Mouse (Mus musculus): ENCODE results near the gene Slc23a3.

Gene Slc23a3

GRCm38 (mm10) chr1:75133421-75134207, at the start of gene Slc23a3:
Slc23a3 (minus strand) TSS chr1:75133890.
- DNase-seq: peak; percentile 61

- DNase-seq: no peak
Observed at GRCm38 (mm10) chr1:75182160-75182559, 48.5 kb upstream of the Slc23a3 start.

- DNase-seq: no peak
Observed at GRCm38 (mm10) chr1:75181377-75181870, 47.7 kb upstream of the Slc23a3 start.

DNA sequence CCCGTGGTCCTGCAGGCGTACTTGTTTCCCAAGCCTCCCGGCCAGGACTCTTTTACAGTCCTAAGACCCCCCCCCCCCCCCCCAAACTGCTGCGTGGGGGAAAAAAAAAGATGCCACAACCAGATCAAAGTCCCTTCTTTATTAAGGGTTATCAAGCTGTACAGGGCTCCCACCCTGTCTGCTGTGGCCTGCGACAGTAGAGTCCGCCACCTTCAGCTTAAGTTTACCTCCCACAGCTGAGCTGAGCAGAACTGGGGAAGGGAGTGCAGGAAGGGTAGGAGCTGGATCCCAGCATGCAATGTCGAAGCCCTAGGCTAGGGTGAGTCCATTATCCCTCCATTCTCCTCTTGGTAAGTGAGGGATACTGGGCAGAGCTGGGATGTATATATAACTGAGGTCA, 47.1 kb upstream of the Slc23a3 start:
- DNase-seq: no peak

DNA sequence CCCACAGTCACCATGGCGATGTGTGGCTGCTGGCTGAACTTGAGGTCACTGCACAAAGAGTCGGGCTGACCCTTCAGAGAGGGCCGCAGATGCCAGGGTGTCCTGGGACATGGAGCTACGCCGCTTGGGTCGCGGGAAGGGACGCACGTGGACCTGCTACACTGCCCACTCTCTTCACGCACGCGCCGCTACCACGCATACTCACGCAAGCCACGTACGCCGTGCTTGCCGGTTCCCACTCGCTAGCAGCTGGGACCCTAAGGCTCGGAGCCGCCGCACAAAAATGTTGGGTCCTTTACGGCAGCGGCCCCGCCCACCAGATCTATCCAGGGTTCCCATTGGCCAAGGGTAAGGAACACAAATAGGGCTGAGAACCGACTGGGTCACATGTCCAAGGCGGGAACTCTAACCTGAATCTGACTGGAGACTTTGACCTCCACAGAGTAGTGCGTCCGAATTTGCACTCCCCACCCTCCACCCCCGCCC, 46.5 kb upstream of the Slc23a3 start, which contains the start of gene Abcb6:
Abcb6 (minus strand) TSS at position 288 of the 486 bp plus-strand sequence.
- peak; percentile 94 for DNase-seq

DNA sequence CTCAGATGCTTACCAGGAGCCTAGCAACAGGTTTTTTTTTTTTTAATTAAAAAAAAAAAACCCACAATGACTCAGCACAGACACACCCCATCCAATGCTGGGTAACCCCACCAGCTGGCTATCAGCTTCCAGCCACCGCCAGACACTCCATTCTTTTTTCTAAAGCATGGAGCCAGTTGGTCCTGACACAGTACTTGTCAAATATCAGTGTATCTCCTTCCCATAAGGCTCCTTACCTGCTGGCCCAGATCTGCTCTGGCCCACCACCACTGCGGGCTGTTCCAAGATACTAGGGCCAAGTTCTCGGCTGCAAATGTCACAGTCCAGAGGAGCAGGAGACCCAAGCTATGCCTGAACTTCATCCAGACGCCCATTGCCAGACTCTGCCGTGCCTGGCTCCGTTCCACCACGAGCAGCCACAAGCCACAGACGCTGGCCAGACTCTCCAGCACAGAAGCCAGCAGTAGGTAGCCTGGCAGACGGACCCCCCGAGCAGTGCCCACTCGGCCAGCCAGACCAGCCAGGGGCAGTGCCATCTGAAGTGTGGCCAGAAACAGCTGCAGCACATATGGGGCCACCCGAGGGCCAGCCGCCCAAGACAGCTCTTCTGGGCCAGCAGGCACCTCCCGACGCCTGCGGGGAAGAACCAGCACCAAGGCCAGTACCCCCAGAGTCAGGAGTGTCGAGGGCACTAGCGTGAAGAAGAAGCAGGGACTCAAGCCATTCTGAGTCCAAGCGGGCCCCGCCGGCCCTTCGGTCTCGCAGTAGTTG, 45.8 kb upstream of the Slc23a3 start:
- DNase-seq: peak; percentile 52

GRCm38 (mm10) chr1:75168472-75169464, 35.1 kb upstream of the Slc23a3 start, which contains the start of gene Zfand2b:
Zfand2b (plus strand) TSS chr1:75168646.
- DNase-seq: peak; percentile 98

DNA sequence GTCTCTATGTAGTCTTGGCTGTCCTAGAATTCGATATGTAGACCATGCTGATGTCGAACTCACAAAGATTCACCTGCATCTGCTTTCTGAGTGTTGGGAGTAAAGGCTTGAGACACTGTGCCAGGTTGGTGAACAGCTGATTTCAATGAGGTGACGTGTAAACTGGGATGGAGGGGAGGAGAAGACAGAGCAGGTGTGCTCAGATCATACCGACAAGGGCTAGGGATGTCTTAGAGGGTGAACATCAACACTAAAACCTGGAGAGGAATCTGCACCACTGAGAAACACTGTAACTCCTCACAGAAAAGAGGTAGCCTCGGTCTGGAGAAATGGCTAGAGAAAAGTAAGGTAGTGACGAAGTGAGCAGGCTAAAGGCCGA, 34.4 kb upstream of the Slc23a3 start:
- DNase-seq: no peak

DNA sequence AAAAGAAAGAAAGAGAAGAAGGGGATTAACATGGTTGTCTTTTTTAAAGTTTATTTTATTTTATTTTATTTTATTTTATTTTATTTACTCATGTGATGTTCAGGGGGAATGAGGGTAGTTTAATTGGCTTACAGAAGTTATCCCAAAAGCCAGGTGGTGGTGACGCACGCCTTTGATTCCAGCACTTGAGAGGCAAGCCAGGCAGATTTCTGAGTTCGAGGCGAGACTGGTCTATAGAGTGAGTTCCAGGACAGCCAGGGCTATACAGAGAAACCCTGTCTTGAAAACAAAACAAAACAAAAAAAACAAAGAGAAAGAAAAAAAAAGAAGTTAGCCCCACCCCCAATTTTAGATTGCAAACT, 26.5 kb upstream of the Slc23a3 start:
- DNase-seq: no peak

DNA sequence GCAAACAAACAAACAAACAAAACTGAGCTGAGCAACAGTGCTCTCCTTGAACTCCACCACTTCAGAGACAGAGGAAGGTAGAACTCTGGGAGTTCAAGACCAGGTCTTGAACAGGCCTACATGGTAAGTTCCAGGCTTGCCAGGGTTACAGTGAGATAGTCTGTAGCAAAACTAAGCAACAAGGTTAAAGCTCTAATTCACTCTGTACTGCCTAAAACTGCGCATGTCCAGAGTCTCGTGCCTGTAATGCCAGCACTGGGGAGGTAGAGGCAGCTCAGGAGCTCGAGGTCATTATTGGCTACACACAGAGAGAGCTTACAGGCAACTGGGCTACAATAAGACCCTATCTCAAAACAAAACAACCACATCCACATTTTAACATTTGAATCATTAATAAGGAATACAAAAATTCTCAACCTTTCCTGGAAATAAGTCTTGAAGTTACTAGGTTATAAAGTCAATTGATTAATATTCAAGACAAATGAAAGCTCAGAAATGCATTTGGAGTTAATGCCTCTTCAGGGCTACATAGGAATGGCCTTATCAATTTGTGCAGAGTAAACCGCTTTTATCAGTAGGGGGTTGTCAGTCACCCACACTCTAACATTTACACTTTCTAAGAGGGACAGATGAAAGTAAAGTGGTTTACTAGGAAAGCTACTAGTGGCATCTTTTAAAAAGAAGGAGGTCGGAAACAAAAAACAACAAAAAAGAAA, 26.0 kb upstream of the Slc23a3 start:
- DNase-seq: no peak

- no peak for DNase-seq
Observed at GRCm38 (mm10) chr1:75158990-75159389, 25.3 kb upstream of the Slc23a3 start.

DNA sequence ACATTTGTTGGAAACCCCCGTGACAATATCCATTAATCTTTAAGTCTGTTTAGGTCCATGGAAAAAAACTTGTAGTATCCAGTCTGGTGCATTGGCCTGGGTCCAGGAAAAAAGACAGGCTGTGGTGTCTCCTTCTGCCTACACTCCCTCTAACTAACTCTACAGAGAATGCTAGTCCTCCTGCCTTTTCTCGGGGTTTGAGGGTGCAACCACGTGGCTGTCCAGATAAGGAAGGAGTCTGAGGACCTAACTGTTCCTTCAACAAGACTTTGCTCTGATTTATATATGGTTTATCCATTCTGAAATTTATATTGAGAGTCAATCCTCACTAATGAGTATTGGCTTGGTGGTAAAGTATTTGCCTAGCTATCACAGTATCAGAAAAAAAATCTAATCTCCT, 22.1 kb upstream of the Slc23a3 start:
- no peak for DNase-seq

GRCm38 (mm10) chr1:75148727-75149126, 15.0 kb upstream of the Slc23a3 start:
- DNase-seq: no peak

- DNase-seq: no peak
Observed at GRCm38 (mm10) chr1:75147411-75148135, 13.9 kb upstream of the Slc23a3 start.

- no peak for DNase-seq
Observed at GRCm38 (mm10) chr1:75145589-75145988, 11.9 kb upstream of the Slc23a3 start.

- DNase-seq: peak; percentile 98
Observed at GRCm38 (mm10) chr1:75142301-75143261, 8.9 kb upstream of the Slc23a3 start, which contains the start of the genes Cnppd1 and Retreg2. Cnppd1 (minus strand) TSS chr1:75142711. Retreg2 (plus strand) TSS chr1:75142778.

GRCm38 (mm10) chr1:75141486-75142190, 7.9 kb upstream of the Slc23a3 start:
- peak; percentile 80 for DNase-seq

DNA sequence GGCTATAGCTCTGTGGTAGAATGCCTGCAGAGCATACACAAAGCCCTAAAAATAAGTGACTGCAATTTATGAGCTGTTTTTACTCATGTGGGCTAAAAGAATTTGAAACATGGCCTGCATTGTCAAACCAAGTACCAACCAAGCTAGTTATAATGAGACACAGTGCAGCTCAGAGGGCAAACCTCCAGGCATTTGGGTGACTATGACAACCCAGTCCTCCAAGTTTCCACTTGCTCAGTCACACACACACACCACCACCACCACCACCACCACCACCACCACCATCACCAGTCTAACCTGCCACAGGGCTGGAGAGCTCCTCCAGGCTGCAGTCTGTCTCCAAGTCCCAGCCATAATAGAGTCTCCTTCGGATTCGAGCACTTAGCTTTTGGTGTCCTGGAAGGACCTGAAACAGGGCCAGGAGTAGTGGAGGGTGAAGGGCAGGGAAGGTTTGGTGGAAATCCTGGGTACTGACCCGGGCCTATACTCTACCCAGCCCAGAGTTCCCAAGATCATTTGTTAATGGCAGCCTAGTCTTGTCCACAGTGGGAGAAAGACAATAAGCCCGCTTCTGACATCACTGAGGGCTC, 7.0 kb upstream of the Slc23a3 start:
- DNase-seq: no peak

DNA sequence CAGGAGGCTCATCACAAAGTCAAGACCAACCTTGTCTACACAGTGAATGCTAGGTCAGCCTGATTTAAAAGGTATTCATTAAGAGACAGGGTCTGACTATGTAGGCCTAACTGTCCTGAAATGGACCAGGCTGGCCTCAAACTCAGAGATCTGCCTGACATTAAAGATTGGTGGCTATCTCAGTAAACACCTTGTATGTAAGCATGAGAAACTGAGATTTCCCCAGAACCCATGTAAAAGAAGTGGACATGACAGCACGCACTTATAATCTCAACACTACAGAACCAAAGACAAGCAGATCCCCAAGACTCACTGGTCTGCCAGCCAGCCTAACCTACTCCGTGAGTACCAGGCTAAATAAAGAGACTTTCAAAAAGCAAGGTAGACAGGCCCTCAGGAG, 4.8 kb upstream of the Slc23a3 start:
- DNase-seq: no peak

All from kidney, postnatal 10 days (tissue).